Mouse (Mus musculus) stomach, embryonic 14.5 days (tissue): ENCODE data around the gene Rbms2. TPM values are rescaled to one million over a fixed set of nuclear protein-coding genes. Genes with fewer than 3 reads are reported as not detected.
"Not testable (repeated sequence)": the region's sequence is repeated elsewhere in the genome, so short reads cannot be mapped to it uniquely, and the experiment has no call there.

Experiments used
- ATAC-seq: fragments of 200-750 bp; cut with Nextera tagmentation; 2 replicates; pipeline ENCODE4 v1.8.0; 2017; ENCODE audit warnings: low read depth, moderate TSS enrichment; ENCODE audit not compliant: insufficient number of reproducible peaks, insufficient read depth, low FRiP score
- H3K27ac ChIP-seq: fragments of 300-500 bp; sonication (generic); 2 replicates; pipeline ENCODE4 v1.5.1; 2014; ENCODE audit warnings: mild to moderate bottlenecking, low read length, moderate library complexity, mixed read lengths
- H3K27me3 ChIP-seq: fragments of 300-500 bp; sonication (generic); 2 replicates; pipeline ENCODE4 v1.6.1; 2014; ENCODE audit warnings: low read length, control low read depth, mixed read lengths; ENCODE audit not compliant: control insufficient read depth, insufficient read depth
- H3K36me3 ChIP-seq: fragments of 300-500 bp; sonication (generic); 2 replicates; pipeline ENCODE4 v1.6.1; 2014; ENCODE audit warnings: mild to moderate bottlenecking, control low read depth, low read length, moderate library complexity, mixed read lengths; ENCODE audit not compliant: control insufficient read depth, insufficient read depth
- H3K4me1 ChIP-seq: fragments of 300-500 bp; sonication (generic); 2 replicates; pipeline ENCODE4 v1.6.1; 2014; ENCODE audit warnings: low read length, control low read depth, mixed read lengths; ENCODE audit not compliant: control insufficient read depth, insufficient read depth
- H3K4me2 ChIP-seq: fragments of 300-500 bp; sonication (generic); replicated peaks from 2 replicates; pipeline ENCODE4 v1.6.1; 2014; ENCODE audit warnings: low read depth, low read length, control low read depth
- H3K4me3 ChIP-seq: fragments of 300-500 bp; sonication (generic); 2 replicates; pipeline ENCODE4 v1.5.1; 2014; ENCODE audit warnings: low read depth, low read length, control low read depth
- H3K9ac ChIP-seq: fragments of 300-500 bp; sonication (generic); replicated peaks from 2 replicates; pipeline ENCODE4 v1.6.1; 2014; ENCODE audit warnings: low read depth, mild to moderate bottlenecking, control low read depth, low read length, moderate library complexity, mixed read lengths
- H3K9me3 ChIP-seq: fragments of 300-500 bp; sonication (generic); 2 replicates; pipeline ENCODE4 v1.6.1; 2016; ENCODE audit warnings: low read depth, low read length, control low read depth; ENCODE audit not compliant: control insufficient read depth
- WGBS: fragments of 180-500 bp; shearing (Covaris S2); extraction: QIAGEN DNeasy Blood & Tissue Kit; methylation state at CpG from one replicate; pipeline ENCODE4 v1.1.7; 2014; 5-methylcytosine and 5-hydroxymethylcytosine counted together
- polyA plus RNA-seq: library from polyadenylated mRNA; unstranded; fragments of >200 nt; fragmentation: Nextera tagmentation; extraction: Ambion mirVana; gene quantifications from 2 replicates; pipeline ENCODE4 v1.2.1, GENCODE M21; 2014

The Rbms2 gene
- polyA plus RNA-seq, 1 experiment from 2014 or later: 35.6 TPM

- H3K36me3 ChIP-seq: no peaks in the 10 kb centered on the region
- no peak overlapping the region for H3K27ac ChIP-seq
- no peaks in the 10 kb centered on the region for H3K9me3 ChIP-seq
- H3K4me1 ChIP-seq: no peaks in the 10 kb centered on the region
- H3K9ac ChIP-seq: no peak overlapping the region
- no peaks in the 10 kb centered on the region for H3K27me3 ChIP-seq
- no peak overlapping the region for H3K4me2 ChIP-seq
- ATAC-seq: no peak
- WGBS: 56% methylated on average over 5 of the region's 5 CpGs
- no peak overlapping the region for H3K4me3 ChIP-seq
These were observed 7.1 kb upstream of the Rbms2 start for GRCm38 (mm10) chr10:128187181-128187605.

GRCm38 (mm10) chr10:128185959-128186358 is 5.9 kb upstream of the Rbms2 start:
- no peak overlapping the region for H3K4me3 ChIP-seq

GRCm38 (mm10) chr10:128185277-128185940 is 5.3 kb upstream of the Rbms2 start:
- 53% methylated on average over 6 of the region's 6 CpGs for WGBS
- Histone ChIP-seq H3K4me1 (peaks cover under 1% of the 10 kb centered on the region; the same call in 1 of the 2 replicates), H3K4me2 (no peak overlapping the region), H3K27me3 (no peaks in the 10 kb centered on the region), H3K9me3 (no peaks in the 10 kb centered on the region), H3K9ac (no peak overlapping the region), H3K36me3 (no peaks in the 10 kb centered on the region), H3K4me3 (no peak overlapping the region), H3K27ac (no peak overlapping the region)
- ATAC-seq: peak; percentile 39; the same call in 1 of the 2 replicates

More at GRCm38 (mm10) chr10:128185959-128186358, 5.9 kb upstream of the Rbms2 start:
- no peaks in the 10 kb centered on the region for H3K4me1 ChIP-seq
- H3K9ac ChIP-seq: no peak overlapping the region
- ATAC-seq: peak; percentile 31; the same call in 1 of the 2 replicates
- no peaks in the 10 kb centered on the region for H3K36me3 ChIP-seq
- no peak overlapping the region for H3K27ac ChIP-seq
- H3K9me3 ChIP-seq: no peaks in the 10 kb centered on the region
- H3K27me3 ChIP-seq: no peaks in the 10 kb centered on the region
- H3K4me2 ChIP-seq: no peak overlapping the region
- 60% methylated on average over 2 of the region's 2 CpGs for WGBS

- H3K9ac ChIP-seq: no peak overlapping the region
- H3K27me3 ChIP-seq: no peaks in the 10 kb centered on the region
- no peaks in the 10 kb centered on the region for H3K9me3 ChIP-seq
- no peak overlapping the region for H3K4me2 ChIP-seq
- no peak overlapping the region for H3K4me3 ChIP-seq
- no peak overlapping the region for H3K27ac ChIP-seq
- no peak for ATAC-seq
- no peaks in the 10 kb centered on the region for H3K36me3 ChIP-seq
- 71% methylated on average over 2 of the region's 2 CpGs for WGBS
- H3K4me1 ChIP-seq: peaks cover 9% of the 10 kb centered on the region
These were observed 4.2 kb upstream of the Rbms2 start for GRCm38 (mm10) chr10:128184296-128184695.

GRCm38 (mm10) chr10:128177316-128177715 is 2.8 kb downstream of the Rbms2 start:
- H3K27me3 ChIP-seq: no peaks in the 10 kb centered on the region
- no peak overlapping the region for H3K27ac ChIP-seq
- H3K9me3 ChIP-seq: no peaks in the 10 kb centered on the region
- no peak overlapping the region for H3K9ac ChIP-seq
- no peaks in the 10 kb centered on the region for H3K36me3 ChIP-seq
- no peak overlapping the region for H3K4me3 ChIP-seq
- H3K4me2 ChIP-seq: no peak overlapping the region
- H3K4me1 ChIP-seq: peaks cover 23% of the 10 kb centered on the region
- ATAC-seq: no peak
- 86% methylated on average over 4 of the region's 4 CpGs for WGBS

- H3K9me3 ChIP-seq: no peaks in the 10 kb centered on the region
- no peaks in the 10 kb centered on the region for H3K27me3 ChIP-seq
- H3K9ac ChIP-seq: peak overlapping the region; percentile 58
- peak overlapping the region; percentile 69 for H3K4me3 ChIP-seq
- peak overlapping the region; percentile 94 for H3K27ac ChIP-seq
- peak overlapping the region; percentile 69 for H3K4me2 ChIP-seq
- peaks cover 23% of the 10 kb centered on the region for H3K4me1 ChIP-seq
- peak; percentile 87 for ATAC-seq
- H3K36me3 ChIP-seq: no peaks in the 10 kb centered on the region
- under 1% methylated on average over 16 of the region's 17 CpGs for WGBS
These were observed 3.9 kb downstream of the Rbms2 start for GRCm38 (mm10) chr10:128175996-128176755.

GRCm38 (mm10) chr10:128175302-128175701 is 4.8 kb downstream of the Rbms2 start:
- H3K4me3 ChIP-seq: peak overlapping the region; percentile 69
- H3K9ac ChIP-seq: peak overlapping the region; percentile 58
- H3K4me1 ChIP-seq: peaks cover 22% of the 10 kb centered on the region
- no peak for ATAC-seq
- H3K36me3 ChIP-seq: no peaks in the 10 kb centered on the region
- H3K27ac ChIP-seq: peak overlapping the region; percentile 94; the same call in 1 of the 2 replicates
- peak overlapping the region; percentile 69 for H3K4me2 ChIP-seq
- 4% methylated on average over 3 of the region's 3 CpGs for WGBS
- no peaks in the 10 kb centered on the region for H3K9me3 ChIP-seq
- no peaks in the 10 kb centered on the region for H3K27me3 ChIP-seq

- H3K9ac ChIP-seq, H3K27me3 ChIP-seq, H3K36me3 ChIP-seq, H3K4me2 ChIP-seq, H3K9me3 ChIP-seq, H3K4me3 ChIP-seq, ATAC-seq, H3K27ac ChIP-seq: not testable (repeated sequence)
- WGBS: 98% methylated on average over 10 of the region's 10 CpGs
- H3K4me1 ChIP-seq: peaks cover 23% of the 10 kb centered on the region; the same call in 1 of the 2 replicates
These were observed 8.7 kb downstream of the Rbms2 start for GRCm38 (mm10) chr10:128171348-128171747.
